Mouse (Mus musculus) forebrain, postnatal 0 days (tissue): Measurements from ENCODE around the gene Prkcb. TPM values are rescaled to one million over a fixed set of nuclear protein-coding genes. Genes with fewer than 3 reads are reported as not detected.

ENCODE experiments used
- ATAC-seq: fragments of 200-750 bp; cut with Nextera tagmentation; 2 replicates; pipeline ENCODE4 v1.8.0; 2017; ENCODE audit warnings: mild to moderate bottlenecking, moderate library complexity
- DNase-seq: peaks from one replicate; pipeline ENCODE4 v3.0.0-alpha.2; 2015
- H3K27ac ChIP-seq: fragments of 300-500 bp; sonication (generic); 2 replicates; pipeline ENCODE4 v1.5.1; 2014; ENCODE audit warnings: low read depth, mild to moderate bottlenecking, antibody characterized with exemption, low read length, moderate library complexity, mixed read lengths
- H3K27me3 ChIP-seq: fragments of 300-500 bp; sonication (generic); 2 replicates; pipeline ENCODE4 v1.6.1; 2014; ENCODE audit warnings: mild to moderate bottlenecking, low read length, mixed read lengths; ENCODE audit not compliant: insufficient read depth
- H3K36me3 ChIP-seq: fragments of 300-500 bp; sonication (generic); 2 replicates; pipeline ENCODE4 v1.6.1; 2014; ENCODE audit warnings: mild to moderate bottlenecking, moderate library complexity; ENCODE audit not compliant: insufficient read depth
- H3K4me1 ChIP-seq: fragments of 300-500 bp; sonication (generic); 2 replicates; pipeline ENCODE4 v1.6.1; 2014; ENCODE audit warnings: antibody characterized with exemption; ENCODE audit not compliant: insufficient read depth
- H3K4me2 ChIP-seq: fragments of 300-500 bp; sonication (generic); 2 replicates; pipeline ENCODE4 v1.6.1; 2014; ENCODE audit warnings: low read depth, mild to moderate bottlenecking, moderate library complexity
- H3K4me3 ChIP-seq: fragments of 300-500 bp; sonication (generic); 2 replicates; pipeline ENCODE4 v1.5.1; 2014; ENCODE audit warnings: low read depth, low read length, mixed read lengths
- H3K9ac ChIP-seq: fragments of 300-500 bp; sonication (generic); 2 replicates; pipeline ENCODE4 v1.6.1; 2014; ENCODE audit warnings: mild to moderate bottlenecking
- H3K9me3 ChIP-seq: fragments of 300-500 bp; sonication (generic); 2 replicates; pipeline ENCODE4 v1.6.1; 2016; ENCODE audit warnings: low read length
- CTCF ChIP-seq: sonication (generic); IDR thresholded peaks from 2 replicates; pipeline ENCODE4 v1.5.1; 2016; ENCODE audit warnings: antibody characterized with exemption, control low read depth, low read depth
- WGBS: fragments of 180-500 bp; shearing (Covaris S2); extraction: QIAGEN DNeasy Blood & Tissue Kit; methylation state at CpG from one replicate; pipeline ENCODE4 v1.1.7; 2014; 5-methylcytosine and 5-hydroxymethylcytosine counted together
- polyA plus RNA-seq: library from polyadenylated mRNA; unstranded; fragments of >200 nt; fragmentation: Nextera tagmentation; extraction: Ambion mirVana; gene quantifications from 2 replicates; pipeline ENCODE4 v1.2.1, GENCODE M21; 2015
- total RNA-seq: library from RNA; depleted of rRNA; stranded (reverse); fragments of >200 nt; gene quantifications from 2 replicates; pipeline ENCODE4 v1.2.3, GENCODE M21; 2014

Gene Prkcb
- total and polyA plus RNA-seq, 2 experiments from 2014 or later, result 145 to 207 TPM

GRCm38 (mm10) chr7:122597313-122597712 lies 308.8 kb downstream of the Prkcb start:
- no peak overlapping the region for H3K27ac ChIP-seq
- H3K4me1 ChIP-seq, result no peaks in the 10 kb centered on the region
- H3K9me3 ChIP-seq, result no peaks in the 10 kb centered on the region
- no peak overlapping the region for H3K4me3 ChIP-seq
- no peak for ATAC-seq
- DNase-seq, result no peak
- H3K9ac ChIP-seq, result no peak overlapping the region
- H3K36me3 ChIP-seq, result no peaks in the 10 kb centered on the region; the same call in 1 of the 2 replicates
- H3K27me3 ChIP-seq, result no peaks in the 10 kb centered on the region
- H3K4me2 ChIP-seq, result no peak overlapping the region
- 75% methylated on average over 7 of the region's 7 CpGs for WGBS
- TF ChIP-seq CTCF, result no peak

DNA sequence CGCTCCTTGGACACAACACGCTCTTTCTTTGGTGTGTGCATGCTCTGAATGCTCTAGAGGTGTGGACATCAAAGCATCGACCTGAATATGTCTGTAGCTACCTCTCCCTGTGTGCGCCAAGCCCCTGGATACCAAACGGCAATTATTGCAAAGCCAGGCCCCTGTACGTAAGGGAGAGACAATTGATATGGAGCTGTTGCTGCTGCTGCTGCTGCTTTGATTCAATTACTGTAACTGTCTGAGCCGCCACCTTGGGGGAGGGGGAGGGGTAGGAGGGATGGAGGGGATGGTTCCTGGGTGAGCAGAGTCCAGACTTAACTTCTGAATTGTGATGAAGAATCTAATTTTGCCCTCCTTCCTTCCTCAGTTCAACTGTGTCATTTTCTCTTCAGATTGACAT lies 312.3 kb downstream of the Prkcb start:
- Histone ChIP-seq H3K4me3 (no peak overlapping the region), H3K36me3 (no peaks in the 10 kb centered on the region), H3K27me3 (no peaks in the 10 kb centered on the region), H3K4me2 (no peak overlapping the region), H3K4me1 (no peaks in the 10 kb centered on the region), H3K27ac (no peak overlapping the region), H3K9ac (no peak overlapping the region), H3K9me3 (no peaks in the 10 kb centered on the region)
- DNase-seq (no peak), ATAC-seq (no peak)
- 58% methylated on average over 7 of the region's 7 CpGs for WGBS
- no peak for TF ChIP-seq CTCF

DNA sequence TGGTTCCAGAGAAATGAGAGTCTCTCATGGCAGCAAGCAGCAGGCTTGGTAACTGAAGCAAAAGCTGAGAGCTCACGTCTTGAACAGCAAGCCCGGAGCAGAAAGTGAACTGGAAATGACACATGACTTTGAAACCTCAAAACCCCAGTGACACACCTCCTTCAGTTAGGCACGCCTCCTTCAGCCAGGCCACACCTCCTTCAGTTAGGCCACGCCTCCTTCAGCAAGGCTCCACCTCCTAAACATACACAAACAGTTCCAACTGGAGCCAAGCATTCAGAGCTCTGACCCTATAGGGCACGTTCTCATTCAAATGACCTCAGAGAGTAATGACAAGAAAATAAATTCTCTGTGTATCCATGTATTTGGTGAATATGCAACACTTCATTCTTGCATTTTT lies 316.5 kb downstream of the Prkcb start:
- no peaks in the 10 kb centered on the region for H3K36me3 ChIP-seq
- TF ChIP-seq CTCF, result no peak
- H3K27me3 ChIP-seq, result no peaks in the 10 kb centered on the region
- H3K4me1 ChIP-seq, result no peaks in the 10 kb centered on the region
- DNase-seq, result no peak
- H3K4me3 ChIP-seq, result no peak overlapping the region
- ATAC-seq, result no peak
- no peak overlapping the region for H3K4me2 ChIP-seq
- no peak overlapping the region for H3K9ac ChIP-seq
- WGBS, result 84% methylated on average over 5 of the region's 5 CpGs
- H3K27ac ChIP-seq, result no peak overlapping the region
- H3K9me3 ChIP-seq, result no peaks in the 10 kb centered on the region

DNA sequence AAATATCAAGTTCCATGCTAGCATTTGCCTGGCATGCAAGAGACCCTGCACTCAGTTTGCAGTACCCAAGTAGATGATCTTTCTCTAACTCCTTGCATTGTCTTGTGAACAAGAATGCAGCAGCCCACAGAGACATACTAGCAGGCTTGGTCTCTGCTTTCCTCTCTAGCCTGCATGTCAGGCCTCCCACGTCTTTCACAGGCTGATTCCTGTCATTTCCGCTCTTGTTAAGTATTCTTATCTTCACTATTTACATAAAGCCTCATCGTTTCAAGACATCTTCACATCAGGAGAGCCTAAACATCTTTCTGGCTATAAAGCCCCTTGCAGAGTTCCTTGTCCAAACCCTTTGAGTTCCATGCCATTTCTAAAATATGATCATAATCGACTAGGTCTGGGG lies 320.9 kb downstream of the Prkcb start:
- 81% methylated on average over 4 of the region's 4 CpGs for WGBS
- Histone ChIP-seq H3K4me1 (no peaks in the 10 kb centered on the region), H3K27ac (no peak overlapping the region), H3K9me3 (no peaks in the 10 kb centered on the region), H3K27me3 (no peaks in the 10 kb centered on the region), H3K4me3 (no peak overlapping the region), H3K36me3 (no peaks in the 10 kb centered on the region), H3K4me2 (no peak overlapping the region), H3K9ac (no peak overlapping the region)
- DNase-seq (no peak), ATAC-seq (no peak)
- no peak for TF ChIP-seq CTCF

DNA sequence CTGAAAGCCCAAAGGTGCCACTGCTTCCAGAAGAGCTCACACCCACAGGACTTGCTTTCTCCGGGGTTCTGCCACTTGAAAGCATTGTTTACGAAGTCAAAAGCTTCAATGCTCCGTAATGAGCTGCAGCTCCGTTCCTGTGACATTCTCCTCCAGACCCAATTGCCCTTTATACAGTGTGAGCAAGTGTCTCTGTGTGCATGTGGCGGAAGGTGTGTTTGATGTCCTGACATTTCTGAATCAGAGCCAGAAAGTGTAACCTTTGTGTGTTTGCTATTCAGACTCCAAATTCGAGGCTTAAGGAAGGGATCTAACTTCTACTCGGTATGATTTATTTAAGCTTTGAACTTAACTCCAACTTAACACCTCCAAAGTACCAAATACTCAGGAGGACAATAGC lies 321.6 kb downstream of the Prkcb start:
- WGBS, result 56% methylated on average over 7 of the region's 7 CpGs
- DNase-seq (no peak), ATAC-seq (no peak)
- no peak overlapping the region for H3K27ac ChIP-seq
- H3K9ac ChIP-seq, result no peak overlapping the region
- no peaks in the 10 kb centered on the region for H3K27me3 ChIP-seq
- H3K9me3 ChIP-seq, result no peaks in the 10 kb centered on the region
- no peak overlapping the region for H3K4me3 ChIP-seq
- H3K4me1 ChIP-seq, result no peaks in the 10 kb centered on the region
- H3K36me3 ChIP-seq, result no peaks in the 10 kb centered on the region
- H3K4me2 ChIP-seq, result no peak overlapping the region
- TF ChIP-seq CTCF, result no peak

- H3K9me3 ChIP-seq, result no peaks in the 10 kb centered on the region
- no peaks in the 10 kb centered on the region for H3K27me3 ChIP-seq
- no peaks in the 10 kb centered on the region for H3K4me1 ChIP-seq
- DNase-seq (no peak), ATAC-seq (no peak)
- TF ChIP-seq CTCF, result no peak
- H3K27ac ChIP-seq, result no peak overlapping the region
- no peak overlapping the region for H3K4me2 ChIP-seq
- no peak overlapping the region for H3K4me3 ChIP-seq
- H3K36me3 ChIP-seq, result no peaks in the 10 kb centered on the region
- WGBS, result 93% methylated on average over 4 of the region's 4 CpGs
- no peak overlapping the region for H3K9ac ChIP-seq
Measured at GRCm38 (mm10) chr7:122613876-122614275, 325.3 kb downstream of the Prkcb start.

- Histone ChIP-seq H3K27ac (peak overlapping the region; percentile 21; the same call in 1 of the 2 replicates), H3K4me1 (no peaks in the 10 kb centered on the region), H3K4me3 (no peak overlapping the region), H3K27me3 (no peaks in the 10 kb centered on the region), H3K4me2 (no peak overlapping the region), H3K36me3 (no peaks in the 10 kb centered on the region), H3K9me3 (no peaks in the 10 kb centered on the region), H3K9ac (no peak overlapping the region)
- TF ChIP-seq CTCF, result no peak
- DNase-seq (peak; percentile 16), ATAC-seq (peak; percentile 84; the same call in 1 of the 2 replicates)
- WGBS, result 18% methylated on average over 9 of the region's 9 CpGs
Measured at GRCm38 (mm10) chr7:122622125-122622774, 333.7 kb downstream of the Prkcb start.
